Mouse (Mus musculus): Measurements from ENCODE around the gene Srrd.

DNA sequence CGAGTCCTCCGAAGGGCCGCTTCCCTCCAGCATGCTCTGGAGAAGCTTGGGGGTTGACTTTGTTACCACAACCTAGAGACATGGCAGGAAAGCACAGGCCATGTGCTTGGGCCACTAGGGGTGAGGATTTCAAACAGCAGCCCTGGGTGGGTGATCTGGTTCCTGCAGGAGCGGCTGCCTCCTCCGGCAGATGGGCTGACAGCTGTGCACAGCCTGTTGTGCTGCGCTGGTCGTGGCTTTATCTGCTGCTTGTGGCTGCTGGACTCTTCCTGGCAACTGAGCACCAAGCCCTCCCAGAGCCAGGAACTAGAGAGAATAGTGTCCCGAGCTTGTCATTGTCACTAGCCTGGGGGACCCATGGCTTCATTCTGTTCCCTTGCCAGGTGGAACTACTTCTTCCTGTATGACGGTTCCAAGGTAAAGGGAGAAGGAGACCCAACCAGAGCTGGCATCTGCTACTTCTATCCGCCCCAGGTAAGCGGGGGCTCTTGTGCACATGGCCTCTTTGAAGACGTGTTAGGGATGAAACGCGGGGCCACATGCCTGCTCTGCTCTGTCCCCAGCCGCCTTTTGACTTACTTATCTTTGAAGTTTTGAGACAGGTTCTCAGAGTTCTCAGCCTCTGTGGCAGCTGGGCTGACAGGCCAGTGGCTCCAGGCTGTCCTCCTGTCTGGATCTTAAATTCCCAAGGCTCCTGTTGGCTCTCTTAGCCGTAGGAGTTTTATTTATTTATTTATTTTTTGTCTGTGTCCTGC lies 3.5 kb upstream of the Srrd start:
- TF ChIP-seq TAL1 (IDR thresholded peaks at IDR 0.05; ENCODE audit: low read length), result no peak
- TF ChIP-seq GATA1 (IDR thresholded peaks at IDR 0.05; ENCODE audit: low read length), result no peak
